Mouse (Mus musculus): ENCODE data around the gene Ankra2. TPM values are rescaled to one million over a fixed set of nuclear protein-coding genes. Genes with fewer than 3 reads are reported as not detected.

Ankra2 gene
- polyA plus RNA-seq, 1 experiment from 2014 or later, result 62.5 TPM

DNA sequence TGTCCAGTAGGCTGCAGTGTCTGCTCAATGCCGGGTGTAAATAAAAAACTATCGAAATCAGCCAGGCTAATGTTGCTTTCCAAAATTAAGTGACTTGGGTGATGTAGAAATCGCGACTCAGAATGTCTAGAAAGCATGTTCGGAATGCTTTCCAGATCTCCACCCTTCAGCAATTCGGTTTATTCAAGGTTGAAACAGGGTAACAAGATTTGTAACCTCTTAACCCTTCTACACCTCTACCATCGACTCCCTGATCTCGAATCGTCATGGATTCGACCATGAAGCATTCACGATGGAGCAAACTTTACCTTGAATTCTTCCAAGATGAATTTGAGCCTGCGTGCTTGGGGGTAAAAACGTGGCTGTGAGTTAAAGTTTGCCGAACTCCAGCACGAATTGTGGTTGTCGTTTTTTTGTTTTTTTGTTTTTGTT is 54.4 kb downstream of the Ankra2 start:
- Histone ChIP-seq H3K36me3 (peaks cover 21% of the 10 kb centered on the region), H3K9ac (replicated peaks) (peak overlapping the region; percentile 97), H3K27ac (replicated peaks) (peak overlapping the region; percentile 91), H3K9me3 (no peaks in the 10 kb centered on the region), H3K4me1 (peaks cover 26% of the 10 kb centered on the region), H3K4me2 (replicated peaks) (peak overlapping the region; percentile 72), H3K27me3 (no peaks in the 10 kb centered on the region), H3K4me3 (peak overlapping the region; percentile 98)
- WGBS, result 2% methylated on average over 16 of the region's 16 CpGs
- no peak for ATAC-seq (replicated peaks)

DNA sequence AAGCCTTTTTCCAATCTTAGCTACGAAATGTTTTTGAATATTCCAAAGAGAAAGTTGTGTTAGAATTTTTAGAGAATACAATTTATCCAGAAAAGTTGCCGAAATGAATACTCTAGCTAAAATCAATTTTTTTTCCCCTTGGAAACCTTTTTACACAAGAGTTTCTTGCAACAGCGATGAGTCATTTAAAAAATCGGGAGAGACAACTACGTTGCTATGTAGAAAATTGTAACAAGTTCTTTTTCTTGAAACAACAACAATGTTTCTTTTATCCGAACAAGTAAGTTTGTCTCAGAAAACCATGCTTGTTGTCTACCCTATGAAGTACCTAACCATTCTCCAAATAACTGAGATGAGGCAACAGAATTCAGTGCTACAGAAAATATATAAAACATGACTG is 55.0 kb downstream of the Ankra2 start:
- Histone ChIP-seq H3K4me3 (no peak overlapping the region), H3K36me3 (peaks cover 16% of the 10 kb centered on the region), H3K27ac (replicated peaks) (no peak overlapping the region), H3K4me2 (replicated peaks) (peak overlapping the region; percentile 72; the same call in 1 of the 2 replicates), H3K9ac (replicated peaks) (no peak overlapping the region; the same call in 1 of the 2 replicates), H3K4me1 (peaks cover 26% of the 10 kb centered on the region), H3K9me3 (no peaks in the 10 kb centered on the region), H3K27me3 (no peaks in the 10 kb centered on the region)
- ATAC-seq (replicated peaks), result no peak
- WGBS, result 92% methylated on average over 6 of the region's 6 CpGs

Other genes with a start within 250 kb of the Ankra2 start
- 14.2 and 15.7 TPM in 2 replicates for gene Arhgef28, start 56.6 kb upstream of the Ankra2 start, polyA plus RNA-seq (2015; fragmentation: Nextera tagmentation; extraction: Ambion mirVana)
- 32.8 and 34.4 TPM in 2 replicates for gene Utp15, start within 50 bp of the Ankra2 start, polyA plus RNA-seq (2015; fragmentation: Nextera tagmentation; extraction: Ambion mirVana)
- not detected in 2 replicates for gene Gm21976, start 16.8 kb downstream of the Ankra2 start, polyA plus RNA-seq (2015; fragmentation: Nextera tagmentation; extraction: Ambion mirVana)
- 585 and 597 TPM in 2 replicates for gene Btf3, start 53.9 kb downstream of the Ankra2 start, polyA plus RNA-seq (2015; fragmentation: Nextera tagmentation; extraction: Ambion mirVana)
- gene Foxd1, start 91.2 kb downstream of the Ankra2 start, polyA plus RNA-seq (2015; fragmentation: Nextera tagmentation; extraction: Ambion mirVana), result 0.55 and 0.56 TPM in 2 replicates
- gene Gm10320, start 228.9 kb downstream of the Ankra2 start, polyA plus RNA-seq (2015; fragmentation: Nextera tagmentation; extraction: Ambion mirVana), result 0.59 and 1.4 TPM in 2 replicates

All from forebrain, embryonic 15.5 days (tissue).